Mouse (Mus musculus): ENCODE measurements around the gene Olfr692. TPM values are rescaled to one million over a fixed set of nuclear protein-coding genes. Genes with fewer than 3 reads are reported as not detected.
"Not testable (repeated sequence)": the region's sequence is repeated elsewhere in the genome, so short reads cannot be mapped to it uniquely, and the experiment has no call there.

The Olfr692 gene
- total and polyA plus RNA-seq, 2 experiments from 2014 or later, result 0.14 TPM; not detected in 1

DNA sequence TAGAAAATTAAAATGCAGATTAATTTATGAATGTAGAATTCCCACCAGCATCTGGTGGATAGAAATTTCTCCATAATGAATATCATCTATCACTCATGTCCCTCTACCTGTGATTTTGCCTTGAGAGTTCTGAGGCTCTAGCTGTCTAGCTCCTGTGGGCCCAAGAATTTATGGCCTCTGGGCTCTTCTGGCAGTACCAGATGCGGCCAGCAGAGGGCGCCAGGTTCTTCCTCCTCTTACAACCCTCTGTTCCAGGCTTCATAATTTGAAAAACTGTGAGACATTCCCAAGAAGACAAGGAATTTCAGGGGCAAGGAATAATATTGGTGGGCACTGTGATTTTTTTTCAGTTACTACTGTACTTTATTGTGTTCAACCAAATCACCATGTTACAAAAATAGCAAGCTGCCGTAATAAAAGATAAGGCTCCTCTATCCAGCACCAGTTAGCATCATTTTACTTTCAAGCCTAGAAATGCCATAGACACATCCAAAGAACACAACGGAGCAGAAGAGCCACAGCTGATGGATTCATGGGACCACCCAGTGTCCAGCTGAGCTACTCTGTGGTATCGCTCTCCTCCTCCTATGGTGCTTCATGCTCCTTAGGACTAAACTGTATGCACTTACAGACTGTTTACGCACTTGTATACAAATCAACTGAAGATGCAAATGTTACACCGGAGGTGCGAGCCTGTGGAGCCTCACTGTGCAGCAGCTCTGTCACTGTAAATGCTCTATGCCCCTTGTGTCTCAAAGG is 44.0 kb downstream of the Olfr692 start:
- ATAC-seq (ENCODE audit: low FRiP score); H3K4me1 ChIP-seq (ENCODE audit: insufficient read depth, low read length): not testable (repeated sequence)
- peak; percentile 87 for TF ChIP-seq CTCF (IDR thresholded peaks at IDR 0.05)

DNA sequence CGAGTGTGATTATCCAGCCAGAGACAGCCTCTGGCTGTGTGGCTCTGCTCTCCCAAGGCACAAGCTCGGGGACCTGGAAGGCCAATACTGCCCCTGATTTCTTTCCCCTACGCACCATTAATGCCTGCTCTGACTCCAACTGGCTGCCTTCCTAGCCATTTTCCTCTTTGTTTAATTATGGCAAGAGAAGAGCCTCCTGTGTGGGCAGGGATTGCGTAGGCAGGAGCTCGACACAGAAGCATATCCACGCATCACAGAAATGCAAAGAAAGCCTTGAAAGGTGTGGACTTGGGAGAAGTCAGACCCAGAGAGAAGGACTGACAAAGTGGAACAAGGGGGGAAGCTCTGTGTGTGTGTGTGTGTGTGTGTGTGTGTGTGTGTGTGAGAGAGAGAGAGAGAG is 46.4 kb downstream of the Olfr692 start:
- H3K4me1 ChIP-seq (ENCODE audit: insufficient read depth, low read length), result no peaks in the 10 kb centered on the region
- no peaks in the 10 kb centered on the region for H3K9me3 ChIP-seq (ENCODE audit: low read length)
- H3K9ac ChIP-seq (replicated peaks; ENCODE audit: low read length, poor library complexity, severe bottlenecking), result no peak overlapping the region
- TF ChIP-seq CTCF (IDR thresholded peaks at IDR 0.05), result no peak
- H3K27ac ChIP-seq (ENCODE audit: low read depth, low read length), result no peak overlapping the region
- H3K4me2 ChIP-seq (ENCODE audit: low read depth, low read length, poor library complexity, severe bottlenecking), result no peak overlapping the region
- no peaks in the 10 kb centered on the region for H3K27me3 ChIP-seq (ENCODE audit: insufficient read depth, low read length)
- WGBS, result 57% methylated on average over 6 of the region's 6 CpGs
- no peak for ATAC-seq (ENCODE audit: low FRiP score)
- no peaks in the 10 kb centered on the region for H3K36me3 ChIP-seq (ENCODE audit: insufficient read depth, low read length)
- H3K4me3 ChIP-seq (ENCODE audit: low read depth, low read length), result no peak overlapping the region
- no peak for DNase-seq (ENCODE audit: low spot score)

More for the DNA sequence above, 44.0 kb downstream of the Olfr692 start:
- not testable (repeated sequence) for H3K27ac ChIP-seq (ENCODE audit: low read depth, low read length); H3K27me3 ChIP-seq (ENCODE audit: insufficient read depth, low read length); H3K9me3 ChIP-seq (ENCODE audit: low read length); H3K36me3 ChIP-seq (ENCODE audit: insufficient read depth, low read length); H3K4me3 ChIP-seq (ENCODE audit: low read depth, low read length); H3K4me2 ChIP-seq (ENCODE audit: low read depth, low read length, poor library complexity, severe bottlenecking); H3K9ac ChIP-seq (replicated peaks; ENCODE audit: low read length, poor library complexity, severe bottlenecking)
- DNase-seq (ENCODE audit: low spot score), result peak; percentile 65
- WGBS, result 61% methylated on average over 8 of the region's 8 CpGs

DNA sequence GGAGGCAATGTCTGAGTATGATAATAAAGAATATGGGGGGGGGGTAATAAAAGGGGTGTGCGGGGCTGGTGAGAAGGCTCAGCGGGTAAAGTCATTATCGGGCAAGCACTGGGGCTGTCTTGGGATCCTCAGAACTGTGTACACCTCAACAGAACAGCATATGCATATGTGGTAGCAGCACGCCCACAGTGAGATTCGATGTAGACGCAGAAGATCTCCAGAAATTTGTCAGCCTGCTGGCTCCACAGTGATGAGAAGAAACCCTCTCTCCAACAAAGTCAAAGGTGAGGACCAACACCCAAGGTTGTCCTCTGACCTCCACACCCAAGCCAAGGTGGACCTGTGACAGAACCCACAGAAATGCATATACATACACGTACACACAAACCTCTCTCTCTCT is 48.5 kb downstream of the Olfr692 start:
- DNase-seq (ENCODE audit: low spot score) (no peak), ATAC-seq (ENCODE audit: low FRiP score) (no peak)
- Histone ChIP-seq H3K9me3 (ENCODE audit: low read length) (no peaks in the 10 kb centered on the region), H3K27me3 (ENCODE audit: insufficient read depth, low read length) (no peaks in the 10 kb centered on the region), H3K36me3 (ENCODE audit: insufficient read depth, low read length) (no peaks in the 10 kb centered on the region), H3K9ac (replicated peaks; ENCODE audit: low read length, poor library complexity, severe bottlenecking) (no peak overlapping the region), H3K27ac (ENCODE audit: low read depth, low read length) (no peak overlapping the region), H3K4me2 (ENCODE audit: low read depth, low read length, poor library complexity, severe bottlenecking) (no peak overlapping the region), H3K4me3 (ENCODE audit: low read depth, low read length) (no peak overlapping the region), H3K4me1 (ENCODE audit: insufficient read depth, low read length) (no peaks in the 10 kb centered on the region)
- 95% methylated on average over 7 of the region's 7 CpGs for WGBS
- no peak for TF ChIP-seq CTCF (IDR thresholded peaks at IDR 0.05)

DNA sequence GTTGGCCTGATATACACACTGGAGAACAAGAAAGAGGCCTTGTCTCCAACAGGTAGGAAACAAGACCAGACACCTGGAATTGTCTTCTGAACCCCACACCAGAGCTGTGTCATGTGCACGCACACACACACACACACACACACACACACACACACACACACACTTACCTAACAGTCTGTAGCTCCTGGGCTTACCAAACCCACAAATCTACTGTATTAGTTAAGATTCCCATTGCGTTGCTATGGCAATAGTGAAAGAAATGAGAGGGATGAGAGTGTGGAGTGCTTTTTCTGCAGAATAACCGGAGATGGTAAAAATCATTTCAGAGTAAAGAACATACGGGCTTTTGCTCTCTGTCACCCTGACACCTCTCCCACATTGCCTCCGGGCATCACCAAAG is 50.1 kb downstream of the Olfr692 start:
- Histone ChIP-seq H3K36me3 (ENCODE audit: insufficient read depth, low read length) (no peaks in the 10 kb centered on the region), H3K4me2 (ENCODE audit: low read depth, low read length, poor library complexity, severe bottlenecking) (no peak overlapping the region), H3K4me3 (ENCODE audit: low read depth, low read length) (no peak overlapping the region), H3K9ac (replicated peaks; ENCODE audit: low read length, poor library complexity, severe bottlenecking) (no peak overlapping the region), H3K9me3 (ENCODE audit: low read length) (no peaks in the 10 kb centered on the region), H3K27me3 (ENCODE audit: insufficient read depth, low read length) (no peaks in the 10 kb centered on the region), H3K4me1 (ENCODE audit: insufficient read depth, low read length) (no peaks in the 10 kb centered on the region), H3K27ac (ENCODE audit: low read depth, low read length) (peak overlapping the region; percentile 57)
- WGBS, result 63% methylated on average over 5 of the region's 5 CpGs
- TF ChIP-seq CTCF (IDR thresholded peaks at IDR 0.05), result no peak
- ATAC-seq (ENCODE audit: low FRiP score) (peak; percentile 68), DNase-seq (ENCODE audit: low spot score) (peak; percentile 28)

Other genes with a start within 250 kb of the Olfr692 start
- not detected in 2 replicates for gene Olfr683, start 221.2 kb upstream of the Olfr692 start, total RNA-seq (2014; rRNA removed)
- not detected in 2 replicates for gene Olfr683, start 221.2 kb upstream of the Olfr692 start, polyA plus RNA-seq (2015; fragmentation: Nextera tagmentation; extraction: Ambion mirVana)
- not detected in 2 replicates for gene Olfr684, start 204.6 kb upstream of the Olfr692 start, total RNA-seq (2014; rRNA removed)
- not detected in 2 replicates for gene Olfr684, start 204.6 kb upstream of the Olfr692 start, polyA plus RNA-seq (2015; fragmentation: Nextera tagmentation; extraction: Ambion mirVana)
- gene Olfr685, start 182.2 kb upstream of the Olfr692 start, total RNA-seq (2014; rRNA removed), result not detected in 2 replicates
- not detected in 2 replicates for gene Olfr685, start 182.2 kb upstream of the Olfr692 start, polyA plus RNA-seq (2015; fragmentation: Nextera tagmentation; extraction: Ambion mirVana)
- gene Olfr686, start 160.7 kb upstream of the Olfr692 start, total RNA-seq (2014; rRNA removed), result not detected in 2 replicates
- not detected in 2 replicates for gene Olfr686, start 160.7 kb upstream of the Olfr692 start, polyA plus RNA-seq (2015; fragmentation: Nextera tagmentation; extraction: Ambion mirVana)
- gene Olfr688, start 80.1 kb upstream of the Olfr692 start, total RNA-seq (2014; rRNA removed), result not detected in 2 replicates
- gene Olfr688, start 80.1 kb upstream of the Olfr692 start, polyA plus RNA-seq (2015; fragmentation: Nextera tagmentation; extraction: Ambion mirVana), result not detected in 2 replicates
- not detected in 2 replicates for gene Olfr689, start 57.1 kb upstream of the Olfr692 start, total RNA-seq (2014; rRNA removed)
- gene Olfr689, start 57.1 kb upstream of the Olfr692 start, polyA plus RNA-seq (2015; fragmentation: Nextera tagmentation; extraction: Ambion mirVana), result 0.05 TPM in 1 of 2 replicates, not detected in the other
- gene Olfr690, start 34.1 kb upstream of the Olfr692 start, total RNA-seq (2014; rRNA removed), result 0.22 and 1.4 TPM in 2 replicates
- gene Olfr690, start 34.1 kb upstream of the Olfr692 start, polyA plus RNA-seq (2015; fragmentation: Nextera tagmentation; extraction: Ambion mirVana), result not detected in 2 replicates
- gene Olfr691, start 26.0 kb upstream of the Olfr692 start, total RNA-seq (2014; rRNA removed), result 0.76 and 2.6 TPM in 2 replicates
- 0.09 and 0.26 TPM in 2 replicates for gene Olfr691, start 26.0 kb upstream of the Olfr692 start, polyA plus RNA-seq (2015; fragmentation: Nextera tagmentation; extraction: Ambion mirVana)
- gene Gm5901, start 6.8 kb downstream of the Olfr692 start, total RNA-seq (2014; rRNA removed), result not detected in 2 replicates
- 0.48 and 0.57 TPM in 2 replicates for gene Gm5901, start 6.8 kb downstream of the Olfr692 start, polyA plus RNA-seq (2015; fragmentation: Nextera tagmentation; extraction: Ambion mirVana)
- 33.4 and 35.8 TPM in 2 replicates for gene Fam160a2, start 31.8 kb downstream of the Olfr692 start, total RNA-seq (2014; rRNA removed)
- 37.3 and 37.6 TPM in 2 replicates for gene Fam160a2, start 31.8 kb downstream of the Olfr692 start, polyA plus RNA-seq (2015; fragmentation: Nextera tagmentation; extraction: Ambion mirVana)
- gene Cnga4, start 36.3 kb downstream of the Olfr692 start, total RNA-seq (2014; rRNA removed), result 0.49 TPM in 1 of 2 replicates, not detected in the other
- gene Cnga4, start 36.3 kb downstream of the Olfr692 start, polyA plus RNA-seq (2015; fragmentation: Nextera tagmentation; extraction: Ambion mirVana), result 0.21 and 0.26 TPM in 2 replicates
- 9.9 and 12.0 TPM in 2 replicates for gene Cckbr, start 57.5 kb downstream of the Olfr692 start, total RNA-seq (2014; rRNA removed)
- gene Cckbr, start 57.5 kb downstream of the Olfr692 start, polyA plus RNA-seq (2015; fragmentation: Nextera tagmentation; extraction: Ambion mirVana), result 6.3 and 7.7 TPM in 2 replicates
- 24.8 and 33.5 TPM in 2 replicates for gene Cavin3, start 114.1 kb downstream of the Olfr692 start, total RNA-seq (2014; rRNA removed)
- 34.6 and 40.4 TPM in 2 replicates for gene Cavin3, start 114.1 kb downstream of the Olfr692 start, polyA plus RNA-seq (2015; fragmentation: Nextera tagmentation; extraction: Ambion mirVana)
- 162 and 182 TPM in 2 replicates for gene Smpd1, start 186.1 kb downstream of the Olfr692 start, total RNA-seq (2014; rRNA removed)
- 115 and 127 TPM in 2 replicates for gene Smpd1, start 186.1 kb downstream of the Olfr692 start, polyA plus RNA-seq (2015; fragmentation: Nextera tagmentation; extraction: Ambion mirVana)
- gene Apbb1, start 213.4 kb downstream of the Olfr692 start, total RNA-seq (2014; rRNA removed), result 391 and 571 TPM in 2 replicates
- 341 and 372 TPM in 2 replicates for gene Apbb1, start 213.4 kb downstream of the Olfr692 start, polyA plus RNA-seq (2015; fragmentation: Nextera tagmentation; extraction: Ambion mirVana)
- gene Hpx, start 231.9 kb downstream of the Olfr692 start, total RNA-seq (2014; rRNA removed), result not detected in 2 replicates
- 0.20 TPM in 1 of 2 replicates, not detected in the other for gene Hpx, start 231.9 kb downstream of the Olfr692 start, polyA plus RNA-seq (2015; fragmentation: Nextera tagmentation; extraction: Ambion mirVana)